Mouse (Mus musculus) hindbrain, embryonic 11.5 days (tissue): ENCODE measurements around the gene Fmo1. TPM values are rescaled to one million over a fixed set of nuclear protein-coding genes. Genes with fewer than 3 reads are reported as not detected.

Experiments
- ATAC-seq: fragments of 200-750 bp; cut with Nextera tagmentation; 2 replicates; pipeline ENCODE4 v1.8.0; 2017; ENCODE audit warnings: mild to moderate bottlenecking, moderate TSS enrichment, moderate library complexity; ENCODE audit not compliant: low FRiP score
- DNase-seq: peaks from one replicate; pipeline ENCODE4 v3.0.0-alpha.2; 2015; ENCODE audit warnings: low spot score
- H3K27ac ChIP-seq: fragments of 300-500 bp; sonication (generic); 2 replicates; pipeline ENCODE4 v1.5.1; 2014; ENCODE audit warnings: mild to moderate bottlenecking, low read depth, low read length
- H3K27me3 ChIP-seq: fragments of 300-500 bp; sonication (generic); 2 replicates; pipeline ENCODE4 v1.6.1; 2014; ENCODE audit warnings: mild to moderate bottlenecking, low read length, moderate library complexity, mixed read lengths; ENCODE audit not compliant: control insufficient read depth, insufficient read depth
- H3K36me3 ChIP-seq: fragments of 300-500 bp; sonication (generic); 2 replicates; pipeline ENCODE4 v1.6.1; 2014; ENCODE audit warnings: mild to moderate bottlenecking, low read length, moderate library complexity, mixed read lengths; ENCODE audit not compliant: control insufficient read depth, insufficient read depth
- H3K4me1 ChIP-seq: fragments of 300-500 bp; sonication (generic); replicated peaks from 2 replicates; pipeline ENCODE4 v1.6.1; 2014; ENCODE audit warnings: low read length, mixed read lengths; ENCODE audit not compliant: control insufficient read depth, insufficient read depth
- H3K4me2 ChIP-seq: fragments of 300-500 bp; sonication (generic); replicated peaks from 2 replicates; pipeline ENCODE4 v1.6.1; 2014; ENCODE audit warnings: mild to moderate bottlenecking, low read depth, low read length
- H3K4me3 ChIP-seq: fragments of 300-500 bp; sonication (generic); 2 replicates; pipeline ENCODE4 v1.5.1; 2014; ENCODE audit warnings: low read depth, low read length
- H3K9ac ChIP-seq: fragments of 300-500 bp; sonication (generic); 2 replicates; pipeline ENCODE4 v1.6.1; 2014; ENCODE audit warnings: low read depth, low read length
- H3K9me3 ChIP-seq: fragments of 300-500 bp; sonication (generic); 2 replicates; pipeline ENCODE4 v1.6.1; 2016; ENCODE audit warnings: low read length; ENCODE audit not compliant: control insufficient read depth
- WGBS: fragments of 180-500 bp; shearing (Covaris S2); extraction: QIAGEN DNeasy Blood & Tissue Kit; methylation state at CpG from one replicate; pipeline ENCODE4 v1.1.7; 2014; 5-methylcytosine and 5-hydroxymethylcytosine counted together
- polyA plus RNA-seq: library from polyadenylated mRNA; unstranded; fragments of >200 nt; fragmentation: Nextera tagmentation; extraction: Ambion mirVana; gene quantifications from 2 replicates; pipeline ENCODE4 v1.2.1, GENCODE M21; 2014

Gene Fmo1
- polyA plus RNA-seq, 1 experiment from 2014 or later: 24.2 TPM

DNA sequence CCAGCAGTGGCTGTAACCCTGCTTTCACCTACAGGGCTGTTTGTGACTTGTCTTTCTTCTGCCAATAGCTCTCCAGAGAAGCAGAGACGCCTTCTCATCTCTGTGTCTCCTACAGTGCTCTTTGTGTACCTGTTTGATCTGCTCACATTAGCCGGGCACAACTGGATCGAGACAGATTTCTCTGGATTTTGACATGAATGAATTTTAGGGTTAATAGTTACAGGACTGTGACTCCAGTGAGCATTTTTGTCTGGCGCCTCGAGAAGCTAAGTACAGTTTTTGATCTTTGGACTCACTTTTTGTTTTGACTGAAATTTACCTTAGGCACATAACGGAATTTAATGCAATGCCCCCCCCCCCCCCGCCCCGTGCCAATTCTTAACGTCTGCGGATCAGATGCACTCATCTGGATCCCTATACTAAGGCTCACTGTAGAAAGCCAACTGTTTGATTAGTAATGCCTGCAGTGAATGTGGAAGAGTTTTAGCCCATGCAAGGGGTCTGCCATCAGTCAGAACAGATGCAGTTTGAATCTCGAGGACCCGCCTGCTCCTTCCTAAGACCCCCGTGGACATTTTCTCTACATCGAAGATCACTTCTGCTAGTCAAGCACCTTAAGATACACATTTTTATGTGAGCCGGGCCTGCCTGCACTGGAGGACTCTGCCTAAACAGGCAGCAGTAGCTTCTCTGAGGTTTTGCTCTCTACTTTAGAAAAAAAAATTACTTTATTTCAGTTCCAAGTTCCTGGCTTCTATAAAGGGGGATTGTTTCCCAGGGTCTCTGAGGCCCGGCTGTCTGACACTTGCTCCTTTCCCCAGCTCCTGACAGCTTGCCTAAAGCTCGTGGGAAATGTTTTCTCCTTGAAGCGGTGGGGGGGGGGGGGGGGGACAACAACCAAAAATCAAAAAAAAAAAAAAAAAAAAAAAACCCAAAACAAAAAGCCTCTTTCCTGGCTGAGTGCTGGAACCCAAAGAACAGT, 8.4 kb downstream of the Fmo1 start:
- no peak overlapping the region for H3K27ac ChIP-seq
- 0 out of 2 replicates have a peak, but pooled peaks cover 2% of the 10 kb centered on the region for H3K4me1 ChIP-seq
- WGBS: 62% methylated on average over 18 of the region's 18 CpGs
- H3K36me3 ChIP-seq: no peaks in the 10 kb centered on the region
- no peak overlapping the region for H3K4me3 ChIP-seq
- ATAC-seq (no peak), DNase-seq (no peak)
- H3K9me3 ChIP-seq: no peaks in the 10 kb centered on the region
- no peak overlapping the region for H3K9ac ChIP-seq
- H3K4me2 ChIP-seq: 0 out of 2 replicates have a peak overlapping the region, but pooled peaks have one; percentile 12
- H3K27me3 ChIP-seq: no peaks in the 10 kb centered on the region

DNA sequence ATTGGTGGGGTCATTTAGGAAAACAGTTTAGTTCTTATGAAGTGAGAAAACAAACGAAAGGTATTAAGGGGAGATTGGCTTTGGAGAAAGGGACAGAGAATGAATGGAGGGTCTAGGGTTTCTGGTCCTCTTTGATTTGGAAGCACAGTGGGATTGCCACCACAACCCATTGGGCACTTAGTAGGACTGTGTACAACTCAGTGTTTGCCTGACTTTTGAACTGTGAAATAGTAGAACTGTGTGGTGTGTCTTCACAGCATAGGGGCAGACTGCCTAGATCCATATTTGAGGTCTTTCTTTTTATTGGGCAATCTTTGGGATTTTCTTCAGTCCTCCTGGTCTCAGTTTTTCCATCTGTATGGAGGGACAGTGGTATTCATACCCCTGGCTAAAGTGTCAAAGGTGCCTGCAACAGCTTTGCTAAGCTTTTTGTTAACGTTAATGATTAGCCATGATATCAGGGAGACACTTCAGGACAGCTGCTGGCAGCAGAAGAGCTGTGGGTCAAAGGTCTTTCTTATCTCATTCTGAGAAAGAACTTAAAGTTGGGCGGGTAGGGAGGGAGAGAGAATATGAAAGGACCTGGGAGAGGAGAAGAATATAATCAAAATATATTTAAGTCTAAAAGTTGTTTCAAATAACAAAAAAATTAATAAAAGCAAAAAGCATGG, 12.5 kb downstream of the Fmo1 start:
- ATAC-seq (no peak), DNase-seq (no peak)
- WGBS: 78% methylated on average over 3 of the region's 3 CpGs
- no peak overlapping the region for H3K4me3 ChIP-seq
- no peak overlapping the region for H3K27ac ChIP-seq
- no peak overlapping the region for H3K9ac ChIP-seq
- H3K9me3 ChIP-seq: no peaks in the 10 kb centered on the region
- no peaks in the 10 kb centered on the region for H3K36me3 ChIP-seq
- no peaks in the 10 kb centered on the region for H3K27me3 ChIP-seq
- H3K4me2 ChIP-seq: no peak overlapping the region
- H3K4me1 ChIP-seq: 0 out of 2 replicates have a peak, but pooled peaks cover 2% of the 10 kb centered on the region

- no peaks in the 10 kb centered on the region for H3K36me3 ChIP-seq
- no peaks in the 10 kb centered on the region for H3K4me1 ChIP-seq
- H3K4me3 ChIP-seq: no peak overlapping the region
- ATAC-seq (no peak), DNase-seq (no peak)
- no peaks in the 10 kb centered on the region for H3K27me3 ChIP-seq
- H3K27ac ChIP-seq: no peak overlapping the region
- H3K4me2 ChIP-seq: no peak overlapping the region
- 97% methylated on average over 6 of the region's 6 CpGs for WGBS
- no peaks in the 10 kb centered on the region for H3K9me3 ChIP-seq
- H3K9ac ChIP-seq: no peak overlapping the region
Measured at GRCm38 (mm10) chr1:162847554-162847953, 18.9 kb downstream of the Fmo1 start.

GRCm38 (mm10) chr1:162840211-162840610, 26.2 kb downstream of the Fmo1 start:
- DNase-seq: no peak
- no peaks in the 10 kb centered on the region for H3K4me1 ChIP-seq
- no peak overlapping the region for H3K4me2 ChIP-seq
- H3K9me3 ChIP-seq: no peaks in the 10 kb centered on the region
- H3K27ac ChIP-seq: no peak overlapping the region
- H3K4me3 ChIP-seq: no peak overlapping the region
- WGBS: 95% methylated on average over 9 of the region's 9 CpGs
- H3K36me3 ChIP-seq: no peaks in the 10 kb centered on the region
- no peak overlapping the region for H3K9ac ChIP-seq
- H3K27me3 ChIP-seq: no peaks in the 10 kb centered on the region
- ATAC-seq: no peak

GRCm38 (mm10) chr1:162838976-162839375, 27.4 kb downstream of the Fmo1 start:
- Histone ChIP-seq H3K9me3 (no peaks in the 10 kb centered on the region), H3K27me3 (no peaks in the 10 kb centered on the region), H3K4me3 (no peak overlapping the region), H3K4me1 (no peaks in the 10 kb centered on the region), H3K36me3 (no peaks in the 10 kb centered on the region), H3K4me2 (no peak overlapping the region), H3K27ac (no peak overlapping the region), H3K9ac (no peak overlapping the region)
- ATAC-seq (no peak), DNase-seq (no peak)
- WGBS: 89% methylated on average over 6 of the region's 6 CpGs

DNA sequence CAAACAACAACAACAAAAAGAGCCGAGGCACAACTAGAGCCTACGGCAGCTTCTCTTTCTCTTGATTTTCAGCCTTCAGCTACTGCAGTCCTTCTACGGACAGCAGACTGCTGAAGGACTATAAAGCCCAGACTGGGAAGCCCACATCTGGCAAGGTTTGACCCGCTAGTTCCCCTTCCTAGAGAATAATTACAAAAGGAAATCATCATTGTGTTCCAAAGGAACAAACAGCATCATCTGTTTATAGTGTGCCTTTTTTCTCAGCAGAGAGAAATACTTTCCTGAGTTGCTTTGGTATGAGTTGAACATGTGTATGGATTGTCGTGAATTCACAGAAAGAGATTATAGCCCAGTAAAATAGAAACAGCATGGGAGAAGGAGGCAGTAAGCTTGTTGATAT, 32.1 kb downstream of the Fmo1 start:
- no peak for DNase-seq
- H3K4me2 ChIP-seq: no peak overlapping the region
- no peaks in the 10 kb centered on the region for H3K36me3 ChIP-seq
- no peak overlapping the region for H3K9ac ChIP-seq
- no peak overlapping the region for H3K4me3 ChIP-seq
- no peak overlapping the region for H3K27ac ChIP-seq
- no peaks in the 10 kb centered on the region for H3K9me3 ChIP-seq
- WGBS: 84% methylated on average over 5 of the region's 5 CpGs
- H3K4me1 ChIP-seq: no peaks in the 10 kb centered on the region; the same call in 1 of the 2 replicates
- no peaks in the 10 kb centered on the region for H3K27me3 ChIP-seq
- no peak for ATAC-seq

GRCm38 (mm10) chr1:162832574-162832953, 33.8 kb downstream of the Fmo1 start:
- Histone ChIP-seq H3K9me3 (no peaks in the 10 kb centered on the region), H3K9ac (no peak overlapping the region), H3K27me3 (no peaks in the 10 kb centered on the region), H3K4me1 (no peaks in the 10 kb centered on the region; the same call in 1 of the 2 replicates), H3K4me3 (no peak overlapping the region), H3K36me3 (no peaks in the 10 kb centered on the region), H3K27ac (peak overlapping the region; percentile 47; the same call in 1 of the 2 replicates), H3K4me2 (peak overlapping the region; percentile 32)
- no peak for DNase-seq
- peak; percentile 68 for ATAC-seq
- WGBS: 27% methylated on average over 5 of the region's 5 CpGs

DNA sequence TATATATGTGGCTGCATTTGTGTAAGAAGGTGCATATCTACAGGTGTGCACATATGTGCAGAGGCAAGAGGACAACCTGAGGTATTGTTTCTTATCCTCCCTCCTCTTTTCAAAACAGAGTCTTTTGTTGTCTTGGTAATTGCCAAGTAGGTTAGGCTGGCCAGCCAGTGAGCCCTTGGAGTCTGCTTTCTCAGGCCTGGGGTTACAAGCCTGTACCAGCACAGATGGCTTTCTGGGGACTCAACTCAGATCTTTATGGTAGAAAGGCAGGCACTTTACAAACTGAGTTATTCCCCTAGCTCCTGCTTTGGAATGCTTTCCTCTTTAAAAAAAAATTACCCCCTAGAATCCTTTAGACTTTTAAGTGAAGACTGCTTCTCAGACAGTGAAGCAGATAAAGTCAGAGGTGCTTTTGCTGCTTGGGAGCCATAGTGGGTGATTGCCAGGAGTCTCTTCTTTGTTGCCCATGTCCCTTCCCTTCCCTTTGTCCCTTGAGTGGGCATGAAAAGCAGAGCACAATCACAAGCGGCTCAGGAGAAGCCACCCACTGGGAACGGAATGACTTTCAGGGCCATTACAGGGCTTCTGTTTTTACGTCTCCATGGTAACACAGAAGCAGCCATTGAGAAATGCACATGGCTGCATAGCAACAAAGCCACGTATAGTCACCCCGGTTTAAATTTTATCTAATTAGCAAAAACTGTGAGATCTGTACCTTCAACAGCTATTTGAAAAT, 34.4 kb downstream of the Fmo1 start:
- no peak overlapping the region for H3K4me3 ChIP-seq
- H3K9ac ChIP-seq: 0 out of 2 replicates have a peak overlapping the region, but pooled peaks have one; percentile 8
- H3K9me3 ChIP-seq: no peaks in the 10 kb centered on the region
- H3K4me2 ChIP-seq: peak overlapping the region; percentile 32
- ATAC-seq (peak; percentile 97), DNase-seq (peak; percentile 78)
- no peaks in the 10 kb centered on the region for H3K27me3 ChIP-seq
- H3K27ac ChIP-seq: peak overlapping the region; percentile 47
- H3K36me3 ChIP-seq: no peaks in the 10 kb centered on the region
- 2% methylated on average over 5 of the region's 5 CpGs for WGBS
- no peaks in the 10 kb centered on the region; the same call in 1 of the 2 replicates for H3K4me1 ChIP-seq
